Mouse (Mus musculus): Measurements from ENCODE around the gene Zfp72. TPM values are rescaled to one million over a fixed set of nuclear protein-coding genes. Genes with fewer than 3 reads are reported as not detected.
A peak's percentile ranks its signal among the peaks of the same experiment; 100 is the strongest.

Zfp72 gene
- polyA plus RNA-seq, 1 experiment: 0.19 TPM

DNA sequence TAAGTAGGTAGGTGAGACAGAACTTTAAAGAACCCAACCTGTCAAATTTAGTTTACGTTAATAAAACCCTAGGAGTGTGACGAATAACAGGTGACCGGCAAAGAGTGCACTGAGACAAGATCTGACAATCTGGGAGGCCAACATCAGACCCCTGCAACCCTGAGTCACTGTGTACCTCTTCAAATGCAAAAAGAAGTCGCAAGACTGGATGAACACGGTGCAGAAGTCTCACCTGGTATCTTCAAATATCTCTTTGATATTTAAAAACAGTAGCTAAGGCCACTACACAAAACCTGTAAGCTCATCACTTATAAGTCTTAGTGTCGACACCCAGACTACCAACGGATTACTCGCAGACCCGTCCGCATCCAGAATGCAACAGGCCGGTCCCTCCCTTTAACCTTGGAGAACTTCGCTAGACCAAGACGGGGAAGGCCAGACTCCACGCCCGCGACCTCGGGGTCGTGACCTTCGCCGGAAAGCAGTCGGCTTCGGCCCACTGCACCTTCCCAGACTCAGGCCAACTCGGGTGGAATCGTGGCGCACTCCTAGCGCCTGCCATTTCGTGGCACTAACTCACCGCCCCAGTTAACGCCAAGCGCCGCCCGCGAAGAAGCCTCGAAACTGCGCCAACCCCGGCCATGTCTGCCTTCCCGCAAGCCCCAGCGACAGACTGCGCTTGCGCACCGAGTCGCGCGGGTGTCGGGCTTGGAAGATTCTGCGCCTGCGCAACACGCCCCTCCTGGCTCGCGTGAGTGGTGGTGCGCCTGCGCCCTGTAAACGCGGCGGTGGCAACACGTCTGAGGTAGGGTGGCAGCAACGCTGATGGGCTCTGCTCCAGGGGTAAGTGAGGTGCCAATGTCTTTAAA, 40.8 kb downstream of the Zfp72 start, which contains the start of the genes Sdha and Ccdc127:
Sdha (minus strand) TSS at position 715 of the 869 bp plus-strand sequence.
Ccdc127 (plus strand) TSS at position 744 of the 869 bp plus-strand sequence.
- WGBS: 2% methylated on average over 57 of the region's 57 CpGs
- peak within 1 kb of the TSS; percentile 62 for H3K4me3 ChIP-seq (ENCODE audit: control insufficient read depth, insufficient read depth, low read length)
- no peaks in the 10 kb centered on the region for H3K27me3 ChIP-seq (ENCODE audit: control insufficient read depth, insufficient read depth, low read length)
- no peaks in the 10 kb centered on the region for H3K4me1 ChIP-seq (replicated peaks; ENCODE audit: control insufficient read depth, insufficient read depth, low read length)
- TF ChIP-seq POLR2A (IDR thresholded peaks at IDR 0.05; ENCODE audit: control insufficient read depth, extremely low read depth, insufficient read depth, low read length, poor library complexity) (peak; percentile 92), CTCF (IDR thresholded peaks at IDR 0.05; ENCODE audit: borderline replicate concordance, control insufficient read depth, extremely low read depth, insufficient read depth, low read length, poor library complexity) (0 out of 2 replicates have a peak, but pooled peaks have one; percentile 64)
- no peaks in the 10 kb centered on the region for H3K36me3 ChIP-seq (ENCODE audit: control insufficient read depth, insufficient read depth, low read length)
- DNase-seq: peak; percentile 96
- no peak within 1 kb of the TSS for H3K27ac ChIP-seq (ENCODE audit: control insufficient read depth, insufficient read depth, low read length)

- H3K27ac ChIP-seq (ENCODE audit: control insufficient read depth, insufficient read depth, low read length): no peak overlapping the region
- TF ChIP-seq CTCF (IDR thresholded peaks at IDR 0.05; ENCODE audit: borderline replicate concordance, control insufficient read depth, extremely low read depth, insufficient read depth, low read length, poor library complexity) (no peak), POLR2A (IDR thresholded peaks at IDR 0.05; ENCODE audit: control insufficient read depth, extremely low read depth, insufficient read depth, low read length, poor library complexity) (no peak)
- no peaks in the 10 kb centered on the region for H3K4me1 ChIP-seq (replicated peaks; ENCODE audit: control insufficient read depth, insufficient read depth, low read length)
- peaks cover 61% of the 10 kb centered on the region for H3K36me3 ChIP-seq (ENCODE audit: control insufficient read depth, insufficient read depth, low read length)
- H3K4me3 ChIP-seq (ENCODE audit: control insufficient read depth, insufficient read depth, low read length): no peak overlapping the region
- H3K27me3 ChIP-seq (ENCODE audit: control insufficient read depth, insufficient read depth, low read length): no peaks in the 10 kb centered on the region
- peak; percentile 49 for DNase-seq
- 54% methylated on average over 3 of the region's 3 CpGs for WGBS
These were observed 49.6 kb downstream of the Zfp72 start for GRCm38 (mm10) chr13:74341036-74341435.

DNA sequence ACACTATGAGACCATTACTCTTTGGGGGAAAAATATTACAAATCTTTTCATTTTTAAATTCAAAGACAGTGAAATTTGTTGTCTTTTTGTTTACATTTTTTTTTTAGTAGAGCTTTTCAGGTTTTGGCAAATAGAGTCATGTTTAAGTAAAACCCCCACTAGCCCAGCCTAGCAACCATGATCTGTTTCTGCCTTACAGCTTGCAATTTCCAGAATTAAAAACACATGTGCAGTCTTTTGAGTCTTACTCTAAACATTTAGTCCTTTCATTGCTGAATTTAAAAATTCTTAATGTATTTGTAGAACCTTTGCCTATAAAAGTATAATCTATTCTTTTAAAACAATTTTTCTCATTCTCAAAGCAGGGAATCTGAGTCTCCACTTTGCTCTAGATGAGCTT, 61.3 kb downstream of the Zfp72 start:
- Histone ChIP-seq H3K4me1 (replicated peaks; ENCODE audit: control insufficient read depth, insufficient read depth, low read length) (no peaks in the 10 kb centered on the region), H3K4me3 (ENCODE audit: control insufficient read depth, insufficient read depth, low read length) (no peak overlapping the region), H3K27ac (ENCODE audit: control insufficient read depth, insufficient read depth, low read length) (no peak overlapping the region), H3K27me3 (ENCODE audit: control insufficient read depth, insufficient read depth, low read length) (no peaks in the 10 kb centered on the region), H3K36me3 (ENCODE audit: control insufficient read depth, insufficient read depth, low read length) (peaks cover 73% of the 10 kb centered on the region)
- TF ChIP-seq CTCF (IDR thresholded peaks at IDR 0.05; ENCODE audit: borderline replicate concordance, control insufficient read depth, extremely low read depth, insufficient read depth, low read length, poor library complexity): no peak
- TF ChIP-seq POLR2A (IDR thresholded peaks at IDR 0.05; ENCODE audit: control insufficient read depth, extremely low read depth, insufficient read depth, low read length, poor library complexity): no peak
- DNase-seq: no peak

Other genes starting within 250 kb of the Zfp72 start
- gene Exoc3, start 182.1 kb downstream of the Zfp72 start, polyA plus RNA-seq (2012; rRNA removed): 36.1 and 45.6 TPM in 2 replicates
- 0.51 and 1.2 TPM in 2 replicates for gene Ahrr, start 98.5 kb downstream of the Zfp72 start, polyA plus RNA-seq (2012; rRNA removed)
- 92.8 and 109 TPM in 2 replicates for gene Pdcd6, start 73.3 kb downstream of the Zfp72 start, polyA plus RNA-seq (2012; rRNA removed)
- 115 and 127 TPM in 2 replicates for gene Sdha, start 40.6 kb downstream of the Zfp72 start, polyA plus RNA-seq (2012; rRNA removed)
- gene Ccdc127, start 40.5 kb downstream of the Zfp72 start, polyA plus RNA-seq (2012; rRNA removed): 3.6 and 4.0 TPM in 2 replicates
- gene Lrrc14b, start 26.8 kb downstream of the Zfp72 start, polyA plus RNA-seq (2012; rRNA removed): 0.31 and 5.0 TPM in 2 replicates
- gene Ftl1-ps1, start 8.9 kb upstream of the Zfp72 start, polyA plus RNA-seq (2012; rRNA removed): 23.3 and 32.4 TPM in 2 replicates
- 0.98 and 1.1 TPM in 2 replicates for gene Zfp825, start 103.2 kb upstream of the Zfp72 start, polyA plus RNA-seq (2012; rRNA removed)
- gene Erap1, start 248.7 kb upstream of the Zfp72 start, polyA plus RNA-seq (2012; rRNA removed): 22.8 and 29.3 TPM in 2 replicates

Measured in thymus, adult 2 months (tissue).